In the genomic region with DNA sequence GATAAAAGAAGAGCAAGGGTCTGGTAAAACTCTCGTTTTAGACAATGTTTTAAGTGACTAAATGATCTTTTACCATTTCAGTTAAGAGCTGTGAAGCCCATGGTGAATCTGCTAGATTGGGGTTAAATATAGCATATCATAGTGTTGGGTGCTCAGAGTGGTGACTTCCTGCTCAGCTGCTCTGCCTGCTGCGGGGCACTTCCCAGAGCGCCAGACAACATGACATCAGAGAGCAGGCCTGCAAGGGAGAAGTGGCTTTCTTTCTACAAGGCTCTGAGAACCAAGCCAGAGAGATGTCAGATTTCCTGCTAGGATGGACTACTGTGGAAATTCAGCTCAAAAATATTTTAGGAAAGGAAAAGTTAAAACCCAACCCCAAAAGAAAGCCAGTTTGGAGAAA, we compare ENCODE assay signal across 13 mouse cellular contexts. TPM values are rescaled to one million over a fixed set of nuclear protein-coding genes. Genes with fewer than 3 reads are reported as not detected.
DNase-seq lines count a peak whose midpoint lies in the region; ATAC-seq and TF ChIP-seq lines count a peak whose summit lies in the region.
"Had no signal": no experiment of that assay in that cellular context is flagged by ENCODE, and none has a peak within 500 bp of the region (broad histone marks: within the 10 kb centered on the region; RNA-seq: fewer than 3 reads in every experiment).

No protein-coding gene starts in this region.

- no peak for TF ChIP-seq EP300 in heart, adult 2 months (IDR thresholded peaks at IDR 0.05; ENCODE audit: insufficient read depth, low read depth, low read length)

- TF ChIP-seq POLR2A in heart, adult 2 months (IDR thresholded peaks at IDR 0.05; ENCODE audit: insufficient read depth, low read depth, low read length), result no peak

- 18% methylated on average over 3 of the region's 3 CpGs for WGBS in liver, embryonic 11.5 days
- WGBS in liver, embryonic 12.5 days (ENCODE audit: insufficient replicate concordance), result 7% methylated on average over 3 of the region's 3 CpGs
- WGBS in heart, adult 2 months, result 5% methylated on average over 3 of the region's 3 CpGs
- 32% methylated on average over 3 of the region's 3 CpGs for WGBS in intestine, embryonic 16.5 days

- no peak for DNase-seq in liver, embryonic 11.5 days (ENCODE audit: low spot score)
- DNase-seq in heart, adult 2 months, result peak in 1 of 2 experiments; percentile 41
- no peak for DNase-seq in thymus, adult 18-20 months
- no peak for DNase-seq in kidney, postnatal 10 days
- DNase-seq: kidney, postnatal 36 days; right cerebral cortex, postnatal 14 days had no signal

- H3K36me3 ChIP-seq in liver, embryonic 11.5 days (ENCODE audit: control insufficient read depth, insufficient read depth, low read length), result no peaks in the 10 kb centered on the region; the same call in 1 of the 2 replicates
- H3K36me3 ChIP-seq in liver, embryonic 12.5 days, result no peaks in the 10 kb centered on the region
- peaks cover 10% of the 10 kb centered on the region for H3K36me3 ChIP-seq in heart, adult 2 months (ENCODE audit: control insufficient read depth, insufficient read depth, low read length)
- no peaks in the 10 kb centered on the region for H3K36me3 ChIP-seq in intestine, embryonic 16.5 days (ENCODE audit: control insufficient read depth, insufficient read depth, low read length)
- H3K36me3 ChIP-seq: hindbrain, embryonic 10.5 days; stomach, embryonic 15.5 days had no signal

- H3K79me2 ChIP-seq in heart, adult 2 months (replicated peaks; ENCODE audit: control insufficient read depth, insufficient read depth, low read length), result no peaks in the 10 kb centered on the region; the same call in 1 of the 2 replicates

- H3K4me1 ChIP-seq in liver, embryonic 11.5 days (replicated peaks; ENCODE audit: control insufficient read depth, insufficient read depth, low read length), result peaks cover 16% of the 10 kb centered on the region
- peaks cover 18% of the 10 kb centered on the region; the same call in 1 of the 2 replicates for H3K4me1 ChIP-seq in liver, embryonic 12.5 days
- peaks cover 16% of the 10 kb centered on the region for H3K4me1 ChIP-seq in heart, adult 2 months (ENCODE audit: control insufficient read depth, insufficient read depth, low read length)
- H3K4me1 ChIP-seq in intestine, embryonic 16.5 days (ENCODE audit: control insufficient read depth, insufficient read depth, low read length), result peaks cover 14% of the 10 kb centered on the region
- H3K4me1 ChIP-seq: hindbrain, embryonic 10.5 days; stomach, embryonic 15.5 days had no signal

- no peak overlapping the region for H3K9ac ChIP-seq in liver, embryonic 11.5 days (ENCODE audit: low read depth, low read length)
- H3K9ac ChIP-seq in liver, embryonic 12.5 days, result no peak overlapping the region
- no peak overlapping the region for H3K9ac ChIP-seq in heart, adult 2 months (ENCODE audit: low read depth, low read length)
- 0 out of 2 replicates have a peak overlapping the region, but pooled peaks have one; percentile 2 for H3K9ac ChIP-seq in intestine, embryonic 16.5 days (ENCODE audit: low read depth, low read length)
- H3K9ac ChIP-seq: stomach, embryonic 15.5 days had no signal

- ATAC-seq in liver, embryonic 11.5 days (replicated peaks; ENCODE audit: low FRiP score), result no peak
- ATAC-seq in liver, embryonic 12.5 days, result no peak
- ATAC-seq in common myeloid progenitor, adult 5-6 weeks (replicated peaks; ENCODE audit: low read depth, poor library complexity, severe bottlenecking), result peak; percentile 84
- peak; percentile 49; the same call in 1 of the 2 replicates for ATAC-seq in intestine, embryonic 16.5 days
- ATAC-seq: forebrain, embryonic 16.5 days had no signal

- H3K4me2 ChIP-seq in liver, embryonic 11.5 days, result no peak overlapping the region
- H3K4me2 ChIP-seq in liver, embryonic 12.5 days, result no peak overlapping the region
- no peak overlapping the region for H3K4me2 ChIP-seq in intestine, embryonic 16.5 days (ENCODE audit: low read depth, low read length)
- H3K4me2 ChIP-seq: midbrain, embryonic 11.5 days; stomach, embryonic 15.5 days had no signal

- no peak overlapping the region for H3K4me3 ChIP-seq in liver, embryonic 11.5 days (ENCODE audit: low read depth, low read length)
- no peak overlapping the region for H3K4me3 ChIP-seq in liver, embryonic 12.5 days
- no peak overlapping the region for H3K4me3 ChIP-seq in heart, adult 2 months
- H3K4me3 ChIP-seq in intestine, embryonic 16.5 days (ENCODE audit: low read length), result no peak overlapping the region
- H3K4me3 ChIP-seq: hindbrain, embryonic 10.5 days; stomach, embryonic 15.5 days had no signal

- no peaks in the 10 kb centered on the region; the same call in 1 of the 2 replicates for H3K27me3 ChIP-seq in liver, embryonic 11.5 days (replicated peaks; ENCODE audit: control insufficient read depth, insufficient read depth, low read length)
- H3K27me3 ChIP-seq in liver, embryonic 12.5 days (replicated peaks), result no peaks in the 10 kb centered on the region
- H3K27me3 ChIP-seq in heart, adult 2 months (ENCODE audit: control insufficient read depth, insufficient read depth, low read length), result no peaks in the 10 kb centered on the region
- H3K27me3 ChIP-seq in intestine, embryonic 16.5 days (replicated peaks; ENCODE audit: control insufficient read depth, insufficient read depth, low read length), result no peaks in the 10 kb centered on the region
- H3K27me3 ChIP-seq: stomach, embryonic 15.5 days had no signal

- H3K9me3 ChIP-seq in liver, embryonic 11.5 days (ENCODE audit: control insufficient read depth, low read length), result no peaks in the 10 kb centered on the region
- H3K9me3 ChIP-seq in liver, embryonic 12.5 days (replicated peaks), result no peaks in the 10 kb centered on the region
- H3K9me3 ChIP-seq in intestine, embryonic 16.5 days (ENCODE audit: control insufficient read depth, low read length), result no peaks in the 10 kb centered on the region
- H3K9me3 ChIP-seq: hindbrain, embryonic 10.5 days; stomach, embryonic 15.5 days had no signal

- intact Hi-C loops in heart, adult 2 months (cut with DNase I), result loop anchor here (2.0 kb wide), 1 partner anchor 53 kb away; no protein-coding TSS in a partner anchor

- TF ChIP-seq CTCF in heart, adult 2 months (IDR thresholded peaks at IDR 0.05), result no peak

- H3K27ac ChIP-seq in liver, embryonic 11.5 days (ENCODE audit: low read depth, low read length), result peak overlapping the region; percentile 60; the same call in 1 of the 2 replicates
- no peak overlapping the region for H3K27ac ChIP-seq in liver, embryonic 12.5 days
- H3K27ac ChIP-seq in heart, adult 2 months, result peak overlapping the region; percentile 43
- peak overlapping the region; percentile 11; the same call in 1 of the 2 replicates for H3K27ac ChIP-seq in intestine, embryonic 16.5 days (ENCODE audit: low read length)
- H3K27ac ChIP-seq: hindbrain, embryonic 10.5 days; stomach, embryonic 15.5 days had no signal

RNA-seq across cellular contexts. Expression of a gene that starts 57.8 kb away (rescaled TPM):
- polyA plus RNA-seq in liver, embryonic 11.5 days (2014; fragmentation: Nextera tagmentation; extraction: Ambion mirVana), result 11.2 and 13.0 TPM in 2 replicates
- polyA plus RNA-seq in liver, embryonic 12.5 days (2016; fragmentation: Nextera tagmentation; extraction: Ambion mirVana), result 7.0 and 7.6 TPM in 2 replicates
- 6.6 and 8.2 TPM in 2 replicates for total RNA-seq in common myeloid progenitor, adult 5-6 weeks (2017)
- 10 to 100 TPM; 14.1 to 14.3 TPM for total RNA-seq in heart, adult 2 months (2021)
- 10.8 and 19.2 TPM in 2 replicates for polyA plus RNA-seq in heart, adult 2 months (2012; rRNA removed)
- polyA plus RNA-seq in intestine, embryonic 16.5 days (2015; fragmentation: Nextera tagmentation; extraction: Ambion mirVana), result 19.4 and 21.3 TPM in 2 replicates

Comparison
In these comparisons a context has a peak if more than half of its experiments do, and no peak if none do; other contexts are left out.
1. ATAC-seq: peak in common myeloid progenitor, adult 5-6 weeks (single experiment) and intestine, embryonic 16.5 days (single experiment); none in liver, embryonic 11.5 days (single experiment) and liver, embryonic 12.5 days (single experiment).